Mouse (Mus musculus) urinary bladder, postnatal 36 days (tissue): ENCODE measurements around the gene Zfp72.

Experiments used
- DNase-seq, 2 experiments: peaks; one replicate each; pipeline ENCODE4 v3.0.0; 2022; ENCODE audit warnings: low spot score in 2 of 2, mixed read lengths in 1 of 2

Zfp72 gene

DNA sequence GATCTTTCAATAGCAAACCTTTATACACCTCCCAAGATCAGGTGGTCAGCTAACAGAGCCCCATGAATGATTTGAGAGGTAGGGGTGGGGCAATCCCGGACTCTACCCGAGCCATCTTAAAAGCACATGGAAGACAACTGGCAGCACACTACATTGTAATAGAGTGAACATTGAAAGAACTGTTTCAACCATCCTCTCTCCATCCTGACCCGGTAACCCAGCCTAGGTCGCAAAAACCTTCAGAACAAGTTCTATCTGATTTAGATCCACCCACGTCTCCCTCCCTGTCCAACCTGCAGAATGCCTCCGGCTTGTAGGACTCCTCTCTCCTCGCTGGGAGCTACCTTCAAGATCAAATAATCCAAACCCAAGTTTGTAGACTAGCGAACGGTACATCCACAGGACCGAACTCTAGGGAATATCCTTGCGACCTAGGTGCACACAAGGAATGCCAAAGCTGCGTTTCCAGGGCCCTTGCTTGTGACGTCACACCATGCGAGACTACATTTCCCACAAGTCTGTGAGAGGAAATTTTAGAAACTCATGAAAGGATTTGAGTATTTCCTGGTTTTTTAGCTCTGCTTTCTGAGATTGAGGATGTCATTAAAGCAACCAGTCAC, at the start of gene Zfp72:
Gene Zfp72 (minus strand): TSS at position 466 of the 620 bp plus-strand sequence.
- DNase-seq = peak; percentile 69 to 78

DNA sequence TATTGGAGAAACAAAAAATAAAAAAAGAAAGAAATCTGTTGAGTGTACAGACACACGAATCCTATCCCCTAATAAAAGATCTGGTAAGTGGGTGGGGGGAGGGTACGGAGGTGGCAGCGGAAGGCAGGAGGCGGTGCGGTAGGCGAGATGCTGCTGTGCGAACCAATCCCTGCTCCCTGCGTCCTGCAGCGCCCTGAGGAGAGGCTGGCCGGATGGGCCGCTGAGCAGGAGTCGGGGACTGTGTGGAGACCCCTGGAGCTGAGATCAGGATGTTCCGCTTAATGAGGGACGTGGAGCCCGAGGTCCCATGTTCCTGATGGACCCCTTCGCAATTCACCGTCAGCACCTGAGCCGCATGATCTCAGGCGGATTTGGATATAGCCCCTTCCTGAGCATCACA, 49.3 kb upstream of the Zfp72 start:
- DNase-seq = no peak

DNA sequence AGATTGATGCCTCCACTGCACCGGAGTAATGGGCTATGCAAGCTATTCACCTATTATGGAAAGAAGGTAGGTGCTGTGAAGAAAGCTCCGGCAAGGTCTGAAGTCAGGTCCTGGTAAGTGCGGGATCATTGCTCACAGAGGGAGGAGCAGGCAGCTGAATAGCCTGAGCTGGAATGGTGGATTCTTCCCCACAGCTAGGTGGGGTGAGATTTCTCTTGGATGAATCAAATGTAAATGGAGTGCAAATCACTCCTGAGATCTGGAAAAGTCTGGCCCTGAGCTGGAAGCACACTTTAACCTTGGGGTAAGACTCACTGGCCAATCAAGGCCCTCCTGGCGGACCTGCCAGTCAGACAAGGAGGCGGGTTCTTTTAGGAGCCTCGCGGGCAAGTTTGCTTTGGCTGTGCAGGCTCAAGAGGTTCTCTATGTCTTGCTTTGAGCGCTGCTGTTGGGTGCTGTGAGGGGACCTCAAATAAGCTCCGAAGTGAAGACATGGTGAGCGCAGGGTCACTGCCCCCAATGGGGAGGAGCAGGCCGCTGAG, 8.7 kb upstream of the Zfp72 start, which contains the start of gene Ftl1-ps1:
Gene Ftl1-ps1 (plus strand): TSS at position 397 of the 542 bp plus-strand sequence.
- DNase-seq = no peak

DNA sequence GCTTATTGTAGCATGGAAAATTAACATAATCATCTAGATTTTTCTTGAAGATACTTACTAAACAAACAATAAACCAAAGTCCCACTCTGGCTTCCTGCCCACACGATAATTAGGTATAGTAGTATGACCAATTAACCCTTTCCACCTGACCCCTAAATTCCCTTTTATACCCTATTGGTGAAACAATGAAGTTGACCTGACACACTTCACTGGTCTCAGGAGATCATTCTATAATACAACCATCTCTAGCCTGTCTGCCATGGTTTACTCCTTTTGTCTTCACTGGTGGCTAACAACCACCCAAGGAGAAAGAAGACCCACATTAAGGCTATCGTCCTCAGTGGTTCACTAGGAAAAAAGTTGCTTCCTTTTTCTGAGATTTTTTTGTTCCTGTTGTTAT, 520 bp upstream of the Zfp72 start:
- DNase-seq = no peak

DNA sequence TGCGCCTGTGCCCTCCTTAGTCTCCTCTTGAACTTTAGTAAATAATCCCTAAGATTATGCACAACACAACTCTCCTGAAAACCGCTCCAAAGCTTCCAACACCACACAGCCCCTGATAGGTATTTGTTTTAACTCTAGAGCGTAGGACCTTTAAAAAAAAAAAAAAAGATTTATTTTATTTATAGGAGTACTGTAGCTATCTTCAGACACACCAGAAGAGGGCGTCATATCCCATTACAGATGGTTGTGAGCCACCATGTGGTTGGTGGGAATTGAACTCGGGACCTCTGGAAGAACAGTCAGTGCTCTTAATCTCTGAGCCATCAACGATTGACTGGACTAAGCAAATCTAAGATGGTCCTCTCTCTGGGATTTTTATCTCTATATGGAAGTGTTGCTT, 906 bp downstream of the Zfp72 start:
- DNase-seq = no peak

DNA sequence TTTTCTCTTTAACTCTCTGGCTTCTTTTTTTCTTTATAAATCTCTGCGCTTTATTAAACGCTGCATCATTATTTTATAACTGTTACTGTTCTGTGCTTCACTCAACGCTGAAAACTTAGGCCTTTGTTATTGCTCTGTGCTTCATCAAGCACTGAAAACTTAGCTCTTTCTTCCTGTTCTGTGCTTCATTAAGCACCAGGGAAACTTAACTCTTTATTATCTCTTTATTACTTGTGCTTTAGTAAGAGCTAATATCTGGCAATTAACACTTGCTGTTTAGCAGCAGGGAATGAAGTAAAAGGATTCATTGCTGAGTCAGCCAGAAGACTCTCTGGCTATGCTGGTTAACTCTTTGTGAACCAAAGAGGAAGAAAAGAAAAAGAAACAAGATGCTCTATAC, 8.3 kb downstream of the Zfp72 start:
- no peak for DNase-seq

DNA sequence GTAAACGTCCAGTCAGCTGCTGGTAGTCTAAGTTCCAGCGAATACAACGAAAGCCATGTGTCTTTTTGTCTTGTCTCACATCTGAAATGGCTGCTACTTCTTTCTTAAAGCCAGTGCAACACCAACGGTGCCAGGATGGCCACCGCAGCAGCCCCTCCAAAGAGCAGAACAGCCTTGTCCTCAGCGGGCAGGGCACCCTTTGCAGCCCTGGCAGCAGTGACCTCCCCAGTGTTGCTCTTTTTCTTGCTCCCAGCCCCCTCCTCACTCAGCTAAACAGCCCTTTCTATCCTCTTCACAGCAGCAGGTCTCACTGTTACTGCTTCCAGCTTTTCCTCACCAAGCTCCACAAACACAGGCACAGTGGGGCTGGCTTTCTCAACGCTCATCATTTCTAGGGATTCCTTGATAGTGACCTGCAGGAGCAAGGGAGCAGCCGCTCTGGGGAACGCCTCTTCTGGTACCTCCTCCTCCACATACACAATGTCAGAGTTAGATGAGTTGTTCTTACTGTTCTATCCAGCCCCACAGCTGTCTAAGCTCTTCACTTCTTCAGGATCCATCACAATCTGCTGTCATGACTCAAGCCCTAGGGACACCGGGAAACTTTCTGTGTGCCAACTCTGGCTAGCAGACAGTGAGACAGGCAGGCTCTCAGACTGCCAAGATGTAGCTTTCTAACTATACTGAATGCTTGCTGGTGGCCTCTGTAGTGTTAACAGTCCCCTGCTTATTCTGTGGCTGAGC, 8.9 kb downstream of the Zfp72 start:
- no peak for DNase-seq

DNA sequence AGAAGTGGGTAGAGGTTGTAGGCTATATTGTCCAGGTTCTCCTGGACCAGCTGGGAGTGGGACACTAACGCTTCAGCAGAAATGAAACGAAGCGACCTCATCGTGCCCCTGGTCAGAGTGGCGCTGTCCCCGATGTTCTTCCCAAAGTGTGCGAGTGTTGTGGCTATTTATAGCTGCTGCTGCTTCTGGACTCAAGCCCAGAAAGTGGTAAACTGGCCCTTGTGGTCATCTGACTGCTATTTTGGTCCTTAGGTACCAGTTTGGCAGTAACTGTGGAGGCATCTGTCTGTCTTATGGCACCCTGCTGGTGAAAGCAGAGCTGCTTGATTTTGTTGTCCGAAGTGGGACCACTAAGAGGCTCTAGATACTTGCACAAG, 26.8 kb downstream of the Zfp72 start, which contains the start of gene Lrrc14b:
Gene Lrrc14b (minus strand): TSS at position 147 of the 377 bp plus-strand sequence.
- DNase-seq = no peak

DNA sequence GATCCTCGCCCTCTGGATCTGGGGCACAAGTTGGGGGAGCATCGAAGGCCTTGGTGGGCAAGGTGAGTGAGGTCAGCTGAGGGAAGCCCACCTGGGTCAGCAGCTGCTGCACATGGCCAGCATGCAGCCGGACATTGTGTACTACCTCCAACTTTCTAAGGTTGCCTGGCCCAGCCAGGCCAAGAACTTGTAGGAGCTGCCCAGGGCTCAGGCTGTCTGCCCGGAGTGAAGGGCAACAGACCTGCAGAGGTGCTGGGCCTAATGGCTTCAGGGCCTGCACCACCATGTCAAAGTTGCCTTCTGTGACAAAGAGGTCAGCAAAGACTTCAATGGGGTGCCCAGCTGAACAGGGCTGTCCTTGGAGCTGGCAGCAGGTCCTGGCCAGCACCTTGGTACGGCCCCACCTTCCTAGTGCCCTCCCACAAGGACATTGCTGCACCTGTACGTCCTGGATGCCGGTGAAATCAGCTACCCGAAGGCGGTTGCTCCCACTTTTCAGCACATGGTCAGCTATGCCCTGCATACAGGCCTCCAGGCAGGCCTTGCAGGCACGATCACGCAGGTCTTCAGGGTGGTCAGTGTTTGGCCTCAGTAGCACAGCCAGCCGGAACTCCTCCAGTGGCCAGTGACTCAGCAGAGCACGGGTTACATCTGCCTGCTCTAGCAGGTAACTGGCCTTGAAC, 27.3 kb downstream of the Zfp72 start:
- DNase-seq = no peak

DNA sequence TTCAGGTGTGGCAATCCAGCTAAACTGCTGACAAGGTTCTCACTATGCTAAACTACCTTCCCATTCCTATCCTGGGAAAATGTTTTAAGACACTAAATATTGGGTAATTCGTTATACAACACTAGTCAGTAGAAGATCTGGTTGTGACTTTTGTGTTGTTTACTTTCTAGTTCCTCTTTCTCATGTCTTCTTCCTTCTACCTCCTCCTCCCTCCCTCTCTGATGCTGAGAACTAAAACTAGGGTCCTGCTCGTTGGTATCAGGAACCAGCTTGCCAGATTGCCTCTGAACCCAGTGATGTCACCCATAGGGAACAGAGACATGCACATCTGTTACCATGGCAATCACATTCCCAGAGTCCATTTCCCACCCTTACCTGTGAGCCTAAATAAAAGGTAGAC, 28.4 kb downstream of the Zfp72 start:
- DNase-seq = no peak

DNA sequence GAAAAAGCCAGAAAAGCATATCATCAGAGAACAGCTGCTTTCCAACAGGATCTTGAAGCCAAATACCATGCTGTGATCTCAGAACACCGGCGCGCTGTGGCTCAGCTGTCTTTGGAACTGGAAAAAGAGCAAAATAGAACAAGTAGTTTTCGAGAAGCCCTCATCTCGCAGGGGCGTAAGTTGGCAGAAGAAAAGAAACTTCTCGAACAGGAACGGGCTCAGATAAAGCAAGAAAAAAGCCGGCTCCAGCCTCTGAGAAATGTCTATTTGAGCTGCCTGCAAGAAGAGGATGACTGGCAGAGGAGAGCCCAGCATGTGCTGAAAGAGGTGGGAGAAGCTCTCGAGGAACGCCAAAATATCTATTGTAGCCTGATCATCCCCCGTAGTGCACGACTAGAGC, 34.1 kb downstream of the Zfp72 start:
- DNase-seq = no peak

DNA sequence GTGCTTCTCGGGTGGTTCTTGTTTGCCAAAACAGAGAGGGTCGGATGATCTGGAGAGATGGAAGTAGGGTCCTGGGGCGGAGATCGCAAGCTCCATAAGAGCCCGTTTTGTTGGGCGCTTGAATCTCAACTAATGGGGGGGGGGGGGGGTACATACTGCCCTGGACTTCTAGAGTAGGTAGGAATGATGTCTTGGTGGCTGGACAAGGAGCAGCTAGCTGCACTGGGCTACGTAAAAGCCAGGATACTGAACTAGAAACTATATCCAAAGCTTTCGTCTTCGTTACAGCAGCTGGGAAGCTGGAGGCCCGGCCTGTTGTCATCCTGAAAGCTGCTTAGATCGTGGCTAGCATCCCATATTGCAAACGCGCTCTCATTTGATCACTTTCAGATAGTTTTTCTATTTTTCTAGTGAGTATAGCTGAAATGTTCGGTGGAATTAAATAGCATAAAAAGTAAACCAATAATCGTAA, 40.2 kb downstream of the Zfp72 start:
- no peak for DNase-seq

DNA sequence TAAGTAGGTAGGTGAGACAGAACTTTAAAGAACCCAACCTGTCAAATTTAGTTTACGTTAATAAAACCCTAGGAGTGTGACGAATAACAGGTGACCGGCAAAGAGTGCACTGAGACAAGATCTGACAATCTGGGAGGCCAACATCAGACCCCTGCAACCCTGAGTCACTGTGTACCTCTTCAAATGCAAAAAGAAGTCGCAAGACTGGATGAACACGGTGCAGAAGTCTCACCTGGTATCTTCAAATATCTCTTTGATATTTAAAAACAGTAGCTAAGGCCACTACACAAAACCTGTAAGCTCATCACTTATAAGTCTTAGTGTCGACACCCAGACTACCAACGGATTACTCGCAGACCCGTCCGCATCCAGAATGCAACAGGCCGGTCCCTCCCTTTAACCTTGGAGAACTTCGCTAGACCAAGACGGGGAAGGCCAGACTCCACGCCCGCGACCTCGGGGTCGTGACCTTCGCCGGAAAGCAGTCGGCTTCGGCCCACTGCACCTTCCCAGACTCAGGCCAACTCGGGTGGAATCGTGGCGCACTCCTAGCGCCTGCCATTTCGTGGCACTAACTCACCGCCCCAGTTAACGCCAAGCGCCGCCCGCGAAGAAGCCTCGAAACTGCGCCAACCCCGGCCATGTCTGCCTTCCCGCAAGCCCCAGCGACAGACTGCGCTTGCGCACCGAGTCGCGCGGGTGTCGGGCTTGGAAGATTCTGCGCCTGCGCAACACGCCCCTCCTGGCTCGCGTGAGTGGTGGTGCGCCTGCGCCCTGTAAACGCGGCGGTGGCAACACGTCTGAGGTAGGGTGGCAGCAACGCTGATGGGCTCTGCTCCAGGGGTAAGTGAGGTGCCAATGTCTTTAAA, 40.8 kb downstream of the Zfp72 start, which contains the start of the genes Sdha and Ccdc127:
Gene Sdha (minus strand): TSS at position 715 of the 869 bp plus-strand sequence.
Gene Ccdc127 (plus strand): TSS at position 744 of the 869 bp plus-strand sequence.
- peak; percentile 91 to 95 for DNase-seq

DNA sequence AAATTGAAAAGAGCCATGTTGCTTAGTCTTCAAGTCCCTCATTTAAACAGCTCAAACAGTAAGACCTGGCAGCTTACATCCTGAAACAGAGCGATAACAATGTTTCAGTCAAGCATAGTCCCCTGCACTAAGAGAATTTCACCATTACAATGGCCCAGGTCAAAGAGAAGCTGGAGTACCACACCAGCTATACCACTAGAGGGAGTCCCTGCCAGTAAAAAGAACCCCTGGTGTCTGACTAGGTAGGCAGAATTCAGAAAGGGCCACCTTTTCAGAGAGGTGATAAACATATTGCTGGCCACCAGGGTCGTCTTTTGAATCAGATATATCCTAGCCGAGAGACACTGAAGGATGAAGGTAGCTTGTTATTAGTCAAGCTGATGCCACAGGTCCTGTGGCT, 49.6 kb downstream of the Zfp72 start:
- DNase-seq = no peak

DNA sequence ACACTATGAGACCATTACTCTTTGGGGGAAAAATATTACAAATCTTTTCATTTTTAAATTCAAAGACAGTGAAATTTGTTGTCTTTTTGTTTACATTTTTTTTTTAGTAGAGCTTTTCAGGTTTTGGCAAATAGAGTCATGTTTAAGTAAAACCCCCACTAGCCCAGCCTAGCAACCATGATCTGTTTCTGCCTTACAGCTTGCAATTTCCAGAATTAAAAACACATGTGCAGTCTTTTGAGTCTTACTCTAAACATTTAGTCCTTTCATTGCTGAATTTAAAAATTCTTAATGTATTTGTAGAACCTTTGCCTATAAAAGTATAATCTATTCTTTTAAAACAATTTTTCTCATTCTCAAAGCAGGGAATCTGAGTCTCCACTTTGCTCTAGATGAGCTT, 61.3 kb downstream of the Zfp72 start:
- no peak for DNase-seq
